Mouse (Mus musculus): ENCODE data around the gene Olfr1309. TPM values are rescaled to one million over a fixed set of nuclear protein-coding genes. Genes with fewer than 3 reads are reported as not detected.

Gene Olfr1309
- not detected in 2 replicates for polyA plus RNA-seq (2012; rRNA removed; ENCODE audit: low replicate concordance)

GRCm38 (mm10) chr2:111990181-111990580 is at the start of gene Olfr1309:
Gene Olfr1309 (minus strand): TSS chr2:111990281.

GRCm38 (mm10) chr2:112024312-112024711 is 34.2 kb upstream of the Olfr1309 start, which contains the start of gene Olfr1311:
Gene Olfr1311 (minus strand): TSS chr2:112024412.

GRCm38 (mm10) chr2:112012608-112013007 is 22.5 kb upstream of the Olfr1309 start, which contains the start of gene Olfr1310:
Gene Olfr1310 (minus strand): TSS chr2:112012708.

GRCm38 (mm10) chr2:111964844-111965243 is 25.2 kb downstream of the Olfr1309 start, which contains the start of gene Olfr1308:
Gene Olfr1308 (minus strand): TSS chr2:111964944.

GRCm38 (mm10) chr2:111949340-111949739 is 40.7 kb downstream of the Olfr1309 start, which contains the start of gene Olfr1307:
Gene Olfr1307 (minus strand): TSS chr2:111949440.

Other genes with a start within 250 kb of the Olfr1309 start
- not detected in 2 replicates for gene Olfr1301, start 239.3 kb downstream of the Olfr1309 start, polyA plus RNA-seq (2012; rRNA removed; ENCODE audit: low replicate concordance)
- not detected in 2 replicates for gene Olfr1302, start 212.9 kb downstream of the Olfr1309 start, polyA plus RNA-seq (2012; rRNA removed; ENCODE audit: low replicate concordance)
- not detected in 2 replicates for gene Olfr1303, start 169.9 kb downstream of the Olfr1309 start, polyA plus RNA-seq (2012; rRNA removed; ENCODE audit: low replicate concordance)
- gene Olfr1305, start 113.1 kb downstream of the Olfr1309 start, polyA plus RNA-seq (2012; rRNA removed; ENCODE audit: low replicate concordance), result not detected in 2 replicates
- gene Olfr1306, start 74.0 kb downstream of the Olfr1309 start, polyA plus RNA-seq (2012; rRNA removed; ENCODE audit: low replicate concordance), result not detected in 2 replicates
- gene Olfr1307, start 40.8 kb downstream of the Olfr1309 start, polyA plus RNA-seq (2012; rRNA removed; ENCODE audit: low replicate concordance), result not detected in 2 replicates
- not detected in 2 replicates for gene Olfr1308, start 25.3 kb downstream of the Olfr1309 start, polyA plus RNA-seq (2012; rRNA removed; ENCODE audit: low replicate concordance)
- gene Olfr1310, start 22.4 kb upstream of the Olfr1309 start, polyA plus RNA-seq (2012; rRNA removed; ENCODE audit: low replicate concordance), result not detected in 2 replicates
- gene Olfr1311, start 34.1 kb upstream of the Olfr1309 start, polyA plus RNA-seq (2012; rRNA removed; ENCODE audit: low replicate concordance), result not detected in 2 replicates
- gene Olfr1312, start 60.0 kb upstream of the Olfr1309 start, polyA plus RNA-seq (2012; rRNA removed; ENCODE audit: low replicate concordance), result not detected in 2 replicates
- gene Olfr1313, start 87.6 kb upstream of the Olfr1309 start, polyA plus RNA-seq (2012; rRNA removed; ENCODE audit: low replicate concordance), result not detected in 2 replicates
- not detected in 2 replicates for gene Olfr1314, start 106.5 kb upstream of the Olfr1309 start, polyA plus RNA-seq (2012; rRNA removed; ENCODE audit: low replicate concordance)
- not detected in 2 replicates for gene Olfr1315-ps1, start 125.2 kb upstream of the Olfr1309 start, polyA plus RNA-seq (2012; rRNA removed; ENCODE audit: low replicate concordance)
- gene Olfr1316, start 144.7 kb upstream of the Olfr1309 start, polyA plus RNA-seq (2012; rRNA removed; ENCODE audit: low replicate concordance), result not detected in 2 replicates
- gene Olfr1317, start 150.0 kb upstream of the Olfr1309 start, polyA plus RNA-seq (2012; rRNA removed; ENCODE audit: low replicate concordance), result not detected in 2 replicates
- not detected in 2 replicates for gene Olfr1318, start 163.9 kb upstream of the Olfr1309 start, polyA plus RNA-seq (2012; rRNA removed; ENCODE audit: low replicate concordance)
- gene Lpcat4, start 249.2 kb upstream of the Olfr1309 start, polyA plus RNA-seq (2012; rRNA removed; ENCODE audit: low replicate concordance), result 36.0 and 94.5 TPM in 2 replicates